Mouse (Mus musculus) embryo, embryonic 11.5 days (tissue): Measurements from ENCODE around the gene Tstd3.

Experiments used
- DNase-seq: peaks from one replicate; pipeline ENCODE4 v3.0.0-alpha.2; 2012; ENCODE audit warnings: low read depth, low spot score

The Tstd3 gene

GRCm38 (mm10) chr4:21766863-21767304 lies at the start of gene Tstd3, which contains the start of gene Usp45:
Tstd3 (minus strand) TSS chr4:21767212.
Usp45 (plus strand) TSS chr4:21767156.
- DNase-seq: peak; percentile 64

DNA sequence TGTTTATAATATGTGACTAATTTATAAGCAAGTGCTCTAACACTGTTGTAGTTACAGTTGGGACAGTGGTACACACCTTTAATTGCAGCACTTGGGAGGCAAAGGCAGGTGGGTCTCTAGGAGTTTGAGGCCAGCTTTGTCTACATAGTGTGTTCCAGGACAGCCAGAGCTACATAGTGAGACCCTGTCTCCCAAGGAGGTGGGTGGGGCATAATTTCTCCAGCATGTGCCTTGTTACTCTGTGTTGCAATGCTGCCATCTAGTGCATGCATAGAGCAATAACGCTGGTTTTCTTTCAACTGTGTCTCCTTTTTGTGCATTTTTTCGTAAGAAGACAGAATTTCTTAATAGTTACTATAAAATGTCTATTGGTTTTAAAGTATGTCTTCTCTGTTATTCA lies 47.0 kb upstream of the Tstd3 start:
- peak; percentile 59 for DNase-seq

DNA sequence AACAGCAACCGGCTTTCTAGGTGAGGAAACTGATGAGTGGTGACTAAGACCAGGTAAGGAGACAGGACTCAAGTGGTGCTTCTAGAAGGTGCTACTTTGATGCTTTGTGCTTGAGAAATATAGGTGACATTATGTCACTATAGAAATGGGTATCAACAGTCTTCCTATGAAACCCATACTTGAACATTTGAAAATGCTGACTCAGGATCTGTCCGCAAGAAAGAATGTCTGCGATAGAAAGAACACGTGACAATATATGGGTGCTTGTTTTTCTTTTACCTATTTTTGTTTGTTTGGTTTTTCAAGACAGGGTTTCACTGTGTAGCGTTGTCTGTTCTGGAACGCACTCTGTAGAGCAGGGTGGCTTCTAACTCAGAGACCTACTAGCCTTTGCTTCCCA lies 45.6 kb upstream of the Tstd3 start:
- no peak for DNase-seq

DNA sequence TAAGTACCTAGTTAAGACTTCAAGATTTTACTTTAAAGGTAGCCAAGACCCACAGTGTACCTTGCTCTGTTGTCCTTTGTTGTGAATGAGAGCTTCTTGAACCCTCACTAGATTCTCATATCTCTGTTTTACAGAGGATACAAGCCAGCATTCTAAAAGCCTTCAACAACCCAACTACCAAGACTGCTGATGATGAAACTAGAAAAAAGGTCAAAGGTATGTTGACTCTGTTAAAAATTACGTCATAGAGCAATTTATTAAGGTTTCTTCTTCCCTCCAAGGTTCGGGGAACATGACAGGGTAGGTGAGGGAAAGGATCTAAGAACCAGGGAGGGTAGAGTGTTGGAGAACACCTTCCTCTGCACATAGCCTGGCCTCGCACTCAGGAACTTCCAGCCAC lies 43.6 kb upstream of the Tstd3 start:
- no peak for DNase-seq

GRCm38 (mm10) chr4:21807204-21807603 lies 40.2 kb upstream of the Tstd3 start:
- no peak for DNase-seq

DNA sequence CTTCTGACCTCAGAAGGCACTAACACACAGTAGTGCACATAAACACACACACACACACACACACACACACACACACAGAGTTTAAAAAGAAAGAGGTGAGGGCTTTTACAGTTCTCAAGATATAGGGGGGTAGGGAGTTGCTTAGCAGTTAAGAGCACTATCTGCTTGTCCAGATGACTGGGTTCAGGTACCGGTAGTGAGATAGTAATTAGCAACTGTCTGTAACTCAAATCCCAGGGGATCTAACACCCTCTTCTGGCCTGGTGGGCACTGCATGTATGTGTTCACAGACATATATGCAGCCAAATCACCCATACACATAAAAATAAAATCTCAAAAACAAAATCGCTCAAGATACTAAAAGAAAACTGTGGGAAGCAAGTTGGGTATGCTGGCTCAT lies 34.6 kb upstream of the Tstd3 start:
- DNase-seq: no peak

DNA sequence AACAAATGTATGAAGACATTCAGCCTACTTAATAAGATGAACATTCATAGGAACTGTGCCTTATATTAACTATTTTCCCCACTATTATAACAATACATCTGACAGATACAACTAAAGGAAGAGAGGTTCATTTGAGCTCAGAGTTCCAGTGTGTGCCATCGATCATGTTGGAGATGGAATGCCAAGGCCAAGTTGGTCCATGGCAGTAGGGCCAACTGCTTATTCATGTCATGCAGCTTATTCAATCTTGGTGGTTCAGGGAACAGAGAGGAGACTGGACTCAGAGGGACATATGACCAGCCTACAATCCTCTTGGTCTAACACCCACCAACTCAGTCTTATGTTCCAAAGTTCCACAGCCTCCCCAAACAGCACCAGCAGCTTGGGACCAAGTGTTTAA lies 34.0 kb upstream of the Tstd3 start:
- DNase-seq: no peak

DNA sequence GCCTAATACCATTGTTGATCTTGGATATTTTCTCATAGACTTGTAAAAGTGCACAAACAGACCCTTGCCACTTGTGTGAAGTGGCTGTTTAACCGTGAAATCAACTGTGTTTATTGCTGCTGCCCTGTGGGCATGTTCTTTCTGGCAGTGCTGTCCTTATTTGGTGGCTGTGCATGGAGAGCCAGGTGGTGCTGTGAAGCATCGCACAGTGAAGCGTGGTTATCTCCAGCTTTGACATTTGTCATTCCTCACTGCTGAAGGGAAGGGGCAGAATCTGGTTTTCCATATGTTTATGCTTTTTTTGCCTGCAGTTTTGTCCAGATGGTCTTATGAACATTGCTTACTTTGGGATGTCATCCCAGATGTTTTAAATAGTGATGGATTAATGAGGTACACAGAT lies 26.6 kb upstream of the Tstd3 start:
- DNase-seq: no peak

DNA sequence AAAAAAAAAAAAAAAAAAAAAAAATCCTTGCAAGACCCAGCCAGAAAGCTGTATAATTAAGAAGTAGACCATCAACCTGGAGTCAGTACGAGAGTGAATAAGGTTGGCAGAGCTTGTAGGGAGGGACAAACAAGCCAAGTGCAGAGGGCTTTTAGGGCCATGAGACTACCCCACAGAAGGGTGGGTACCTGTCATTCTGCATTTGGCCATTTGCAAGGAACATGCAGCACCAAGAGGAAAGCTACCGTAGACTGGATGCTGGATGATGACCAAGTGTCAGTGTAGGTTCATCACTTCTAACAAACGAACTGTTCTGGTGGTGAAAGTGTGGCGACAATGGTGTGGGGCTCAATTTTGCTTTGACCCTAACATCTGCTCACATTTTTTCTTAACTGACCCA lies 22.8 kb upstream of the Tstd3 start:
- DNase-seq: no peak

DNA sequence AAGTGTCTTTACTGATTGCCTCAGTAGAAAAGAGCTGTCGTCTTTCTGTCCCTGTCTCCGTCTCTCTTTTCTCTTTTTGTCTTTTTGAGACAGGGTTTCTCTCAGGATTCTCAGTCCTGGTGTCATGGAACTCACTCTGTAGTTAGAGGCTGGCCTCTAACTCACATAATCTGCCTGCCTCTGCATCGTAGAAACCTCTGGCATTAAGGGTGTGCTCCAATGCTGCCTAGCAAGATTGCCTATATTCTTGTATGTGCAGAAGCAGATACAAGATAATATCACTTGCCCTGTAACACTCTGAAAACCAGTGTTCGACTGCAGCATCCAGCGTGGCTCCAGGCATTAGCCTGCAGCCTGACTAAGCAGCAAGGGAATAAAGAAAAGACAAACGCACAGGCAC lies 21.9 kb upstream of the Tstd3 start:
- DNase-seq: no peak

- no peak for DNase-seq
Observed at GRCm38 (mm10) chr4:21786268-21786667, 19.3 kb upstream of the Tstd3 start.

DNA sequence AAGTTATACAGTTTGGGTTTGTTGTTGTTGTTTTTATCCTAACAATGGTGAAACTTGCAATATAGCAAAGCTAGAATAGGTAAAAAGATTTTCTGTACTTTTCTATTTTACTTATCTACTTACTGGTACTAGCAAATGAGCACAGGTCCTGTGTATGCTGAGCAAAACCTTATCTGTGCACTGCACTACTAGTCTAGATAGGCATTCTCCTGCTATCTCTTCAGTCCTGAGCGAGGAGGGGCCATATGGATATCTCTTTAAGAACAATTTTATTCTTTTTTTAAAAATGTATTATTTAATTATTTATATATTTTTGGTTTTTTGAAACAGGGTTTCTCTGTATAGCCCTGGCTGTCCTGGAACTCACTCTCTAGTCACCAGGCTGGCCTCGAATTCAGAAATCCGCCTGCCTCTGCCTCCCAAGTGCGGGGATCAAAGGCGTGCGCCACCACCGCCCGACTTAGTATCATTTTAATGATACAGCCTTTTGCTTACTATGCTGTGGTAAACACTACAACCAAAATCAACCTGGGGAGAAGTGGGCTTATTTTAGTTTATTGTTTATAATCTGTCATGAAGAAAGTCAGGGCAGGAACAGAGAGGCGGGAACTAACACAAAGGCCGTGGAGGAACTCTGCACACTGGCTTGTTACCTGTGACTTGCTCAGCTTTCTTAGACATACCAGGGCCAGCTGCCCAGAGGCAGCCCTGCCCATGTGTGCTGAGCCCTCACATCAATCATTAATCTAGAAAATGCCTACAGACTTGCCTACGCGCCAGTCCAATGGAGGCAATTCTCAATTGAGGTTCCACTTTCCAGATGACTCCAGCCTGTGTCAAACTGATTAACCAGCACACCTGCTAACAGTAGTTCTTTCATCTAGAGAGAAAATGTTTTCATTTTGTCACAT lies 14.1 kb upstream of the Tstd3 start:
- no peak for DNase-seq

DNA sequence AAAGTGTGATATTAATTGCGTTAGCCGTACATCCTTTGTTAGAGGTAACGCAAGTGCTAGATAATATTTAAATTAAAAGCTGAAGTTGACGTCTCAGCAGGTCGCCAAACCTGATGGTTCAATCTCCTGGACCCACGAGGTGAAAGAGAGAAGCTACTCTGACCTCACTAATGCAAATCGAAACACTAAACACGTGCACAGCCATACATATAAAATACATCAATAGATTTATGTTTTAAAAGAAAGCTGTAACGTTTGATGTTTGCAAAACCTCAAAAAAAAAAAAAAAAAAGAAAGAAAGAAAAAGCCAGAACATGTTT lies 9.9 kb upstream of the Tstd3 start:
- DNase-seq: no peak

DNA sequence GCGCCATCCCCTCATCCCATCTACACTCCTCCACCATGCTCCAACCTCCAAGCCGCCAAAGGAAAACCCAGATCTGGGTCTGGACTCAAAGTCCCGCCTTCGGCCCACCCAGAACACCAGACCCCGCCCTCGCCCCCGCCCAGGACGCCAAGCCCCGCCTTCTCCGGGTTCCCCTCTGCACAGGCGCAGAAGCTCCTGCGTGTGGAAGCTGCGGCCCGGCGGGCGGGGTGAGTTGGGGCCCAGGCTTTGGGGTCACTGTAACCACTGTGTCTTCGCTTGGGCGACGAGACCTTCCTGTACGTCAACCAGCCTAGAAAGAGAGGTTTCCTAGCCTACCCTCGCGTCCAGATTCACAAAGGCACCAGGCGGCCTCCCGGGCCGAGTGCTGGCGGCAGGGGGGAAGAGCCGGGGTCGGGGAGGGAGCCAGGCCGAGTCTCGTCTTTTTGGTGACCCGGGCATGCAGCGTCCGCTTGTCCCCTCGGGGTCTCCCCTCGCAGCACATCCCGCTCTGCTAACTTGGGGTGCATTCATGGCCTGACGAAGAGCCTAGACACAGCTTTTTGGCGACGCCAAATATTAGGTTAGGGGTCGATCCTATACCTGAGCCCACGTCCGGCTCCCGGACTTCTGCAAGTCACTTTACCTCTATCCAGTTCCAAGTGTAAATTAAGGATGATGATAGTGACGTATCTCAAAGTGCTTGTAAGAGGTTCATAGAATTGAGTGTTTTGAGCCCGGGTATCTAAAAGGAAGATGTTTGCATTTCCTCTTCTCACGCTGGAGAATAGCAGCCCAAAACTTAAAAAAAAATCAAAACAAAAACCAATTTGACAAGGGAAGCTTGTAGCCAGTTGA lies 9.3 kb upstream of the Tstd3 start:
- peak; percentile 84 for DNase-seq

DNA sequence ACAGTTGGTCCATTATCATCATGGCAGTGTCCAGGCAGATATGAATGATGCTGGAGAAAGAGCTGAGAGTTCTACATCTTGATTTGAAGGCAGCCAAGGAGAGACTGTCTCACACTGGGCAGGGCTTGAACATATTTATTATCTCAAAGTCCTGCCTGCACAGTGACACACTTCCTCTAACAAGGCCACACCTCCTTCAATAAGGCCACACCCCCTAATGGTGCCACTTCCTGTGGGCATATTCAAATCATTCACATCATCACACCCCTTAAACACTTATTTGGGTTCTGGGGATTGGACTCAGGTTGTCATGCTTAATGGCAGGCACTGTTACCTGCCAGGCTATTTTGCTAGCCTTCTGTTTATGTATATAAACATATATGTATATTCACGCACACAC lies 5.3 kb upstream of the Tstd3 start:
- DNase-seq: no peak

DNA sequence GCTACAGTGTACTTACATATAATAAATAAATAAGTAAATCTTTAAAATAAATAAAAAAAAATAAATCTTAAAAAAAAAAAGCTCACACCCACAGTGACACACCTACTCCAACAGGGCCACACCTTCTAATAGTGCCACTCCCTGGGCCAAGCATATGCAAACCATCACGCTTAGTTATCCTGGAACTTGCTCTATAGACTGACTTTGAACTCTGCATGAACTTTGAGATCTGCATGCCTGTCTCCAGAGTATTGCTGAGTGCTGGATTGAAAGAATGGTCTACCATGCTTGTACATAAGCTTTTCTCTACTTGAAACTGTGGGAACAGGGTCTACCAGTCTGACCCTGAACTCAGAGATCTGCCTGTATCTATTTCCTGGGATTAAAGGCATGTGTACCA lies 4.1 kb upstream of the Tstd3 start:
- no peak for DNase-seq

GRCm38 (mm10) chr4:21766171-21766862 lies 695 bp downstream of the Tstd3 start:
- no peak for DNase-seq

- DNase-seq: no peak
Observed at GRCm38 (mm10) chr4:21763827-21764226, 3.2 kb downstream of the Tstd3 start.

GRCm38 (mm10) chr4:21761416-21762160 lies 5.4 kb downstream of the Tstd3 start:
- no peak for DNase-seq

DNA sequence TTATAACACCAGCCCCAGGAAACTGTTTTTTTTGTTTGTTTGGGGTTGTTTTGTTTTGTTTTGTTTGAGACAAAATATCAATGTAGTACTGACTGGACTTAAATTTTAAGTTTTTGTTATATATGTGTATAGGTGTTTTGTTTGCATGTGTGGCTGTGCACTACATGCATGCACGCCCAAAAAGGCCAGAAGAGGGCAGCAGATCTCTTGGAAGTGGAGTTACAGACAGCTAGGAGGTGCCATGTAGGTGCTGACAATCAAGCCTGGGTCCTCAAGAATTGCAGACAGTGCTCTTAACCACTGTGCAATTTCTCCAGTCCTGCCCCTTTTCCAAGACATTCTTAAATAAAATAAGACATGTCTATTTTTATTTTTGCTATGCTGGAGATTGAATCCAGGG lies 8.2 kb downstream of the Tstd3 start:
- no peak for DNase-seq

- DNase-seq: no peak
Observed at GRCm38 (mm10) chr4:21755123-21755789, 11.8 kb downstream of the Tstd3 start.
